Mouse (Mus musculus): ENCODE measurements around the gene Zfp830. TPM values are rescaled to one million over a fixed set of nuclear protein-coding genes. Genes with fewer than 3 reads are reported as not detected.

Gene Zfp830
- 39.4 TPM for polyA plus RNA-seq (2017; shearing (Covaris generic))

DNA sequence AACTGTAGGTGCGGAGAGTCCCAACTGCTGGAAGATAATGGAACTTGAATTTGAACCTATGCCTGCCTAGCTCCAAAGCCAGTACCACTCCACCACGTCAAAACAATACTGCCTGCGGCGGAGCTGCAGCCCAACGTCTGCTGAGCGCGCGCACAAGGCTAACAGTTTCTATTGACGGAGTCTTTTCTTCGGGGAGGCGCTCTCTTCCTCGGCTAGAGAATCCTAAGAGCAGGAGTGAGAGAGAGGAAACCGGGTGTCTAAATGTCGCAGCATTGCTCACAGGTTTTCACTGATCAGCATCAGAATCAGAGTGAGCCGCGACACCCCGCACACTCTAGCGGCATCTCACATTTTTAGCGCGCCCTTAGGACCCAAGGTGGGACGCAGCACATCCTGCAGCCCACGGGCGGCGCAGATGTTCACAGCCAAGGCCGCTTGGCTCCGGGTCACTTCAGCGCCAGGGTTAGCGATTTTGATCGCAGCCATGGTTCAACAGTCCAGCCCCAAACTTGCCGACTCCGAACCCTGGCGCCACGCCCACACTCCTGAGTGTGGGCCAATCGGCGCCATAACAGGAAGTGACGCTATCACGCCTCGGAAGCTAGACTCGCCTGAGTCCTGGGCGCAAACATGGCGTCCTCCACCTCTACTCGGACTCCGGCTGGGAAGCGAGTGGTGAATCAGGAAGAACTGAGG is at the start of gene Zfp830, which contains the start of gene Cct6b:
Zfp830 (plus strand) TSS at position 604 of the 696 bp plus-strand sequence.
Cct6b (minus strand) TSS at position 580 of the 696 bp plus-strand sequence.

GRCm38 (mm10) chr11:82780983-82781903 is 17.1 kb downstream of the Zfp830 start, which contains the start of gene Lig3:
Lig3 (plus strand) TSS chr11:82781108.

Other genes with a start within 250 kb of the Zfp830 start
- 0.48 TPM for gene Cct6b, start within 50 bp of the Zfp830 start, polyA plus RNA-seq (2017; shearing (Covaris generic))
- 25.0 TPM for gene Lig3, start 16.8 kb downstream of the Zfp830 start, polyA plus RNA-seq (2017; shearing (Covaris generic))
- gene Rffl, start 106.9 kb downstream of the Zfp830 start, polyA plus RNA-seq (2017; shearing (Covaris generic)) = 22.8 TPM
- gene Rad51d, start 126.3 kb downstream of the Zfp830 start, polyA plus RNA-seq (2017; shearing (Covaris generic)) = 11.7 TPM
- 0.34 TPM for gene Fndc8, start 127.8 kb downstream of the Zfp830 start, polyA plus RNA-seq (2017; shearing (Covaris generic))
- 17.9 TPM for gene Nle1, start 144.1 kb downstream of the Zfp830 start, polyA plus RNA-seq (2017; shearing (Covaris generic))
- gene Unc45b, start 146.2 kb downstream of the Zfp830 start, polyA plus RNA-seq (2017; shearing (Covaris generic)) = 0.18 TPM
- gene Slfn5, start 187.0 kb downstream of the Zfp830 start, polyA plus RNA-seq (2017; shearing (Covaris generic)) = 10.5 TPM
- gene Slfn9, start 227.5 kb downstream of the Zfp830 start, polyA plus RNA-seq (2017; shearing (Covaris generic)) = 2.9 TPM

All from effector memory CD4-positive, alpha-beta T cell, adult 7 months (primary cell).